Mouse (Mus musculus) kidney, embryonic 15.5 days (tissue): Measurements from ENCODE around the gene Pofut2. TPM values are rescaled to one million over a fixed set of nuclear protein-coding genes. Genes with fewer than 3 reads are reported as not detected.

Experiments
- ATAC-seq: fragments of 200-750 bp; cut with Nextera tagmentation; replicated peaks from 2 replicates; pipeline ENCODE4 v1.8.0; 2017; ENCODE audit warnings: moderate TSS enrichment; ENCODE audit not compliant: low FRiP score
- H3K27ac ChIP-seq: fragments of 300-500 bp; sonication (generic); 2 replicates; pipeline ENCODE4 v1.5.1; 2015; ENCODE audit warnings: mild to moderate bottlenecking, inconsistent platforms
- H3K27me3 ChIP-seq: fragments of 300-500 bp; sonication (generic); 2 replicates; pipeline ENCODE4 v1.6.1; 2015; ENCODE audit warnings: inconsistent platforms
- H3K36me3 ChIP-seq: fragments of 300-500 bp; sonication (generic); 2 replicates; pipeline ENCODE4 v1.6.1; 2015; ENCODE audit warnings: inconsistent platforms
- H3K4me1 ChIP-seq: fragments of 300-500 bp; sonication (generic); 2 replicates; pipeline ENCODE4 v1.6.1; 2015; ENCODE audit warnings: inconsistent platforms
- H3K4me2 ChIP-seq: fragments of 300-500 bp; sonication (generic); 2 replicates; pipeline ENCODE4 v1.6.1; 2015; ENCODE audit warnings: moderate library complexity, mild to moderate bottlenecking, inconsistent platforms
- H3K4me3 ChIP-seq: fragments of 300-500 bp; sonication (generic); replicated peaks from 2 replicates; pipeline ENCODE4 v1.5.1; 2015; ENCODE audit warnings: mild to moderate bottlenecking, inconsistent platforms
- H3K9ac ChIP-seq: fragments of 300-500 bp; sonication (generic); 2 replicates; pipeline ENCODE4 v1.6.1; 2015; ENCODE audit warnings: mild to moderate bottlenecking, inconsistent platforms
- H3K9me3 ChIP-seq: fragments of 300-500 bp; sonication (generic); replicated peaks from 2 replicates; pipeline ENCODE4 v1.6.1; 2016; ENCODE audit warnings: inconsistent platforms
- WGBS: fragments of 180-500 bp; shearing (Covaris S2); methylation state at CpG from one replicate; pipeline ENCODE4 v1.1.7; 2015; ENCODE audit warnings: mixed read lengths; 5-methylcytosine and 5-hydroxymethylcytosine counted together
- polyA plus RNA-seq: library from polyadenylated mRNA; unstranded; fragments of >200 nt; fragmentation: Nextera tagmentation; extraction: Ambion mirVana; gene quantifications from 2 replicates; pipeline ENCODE4 v1.2.1, GENCODE M21; 2015

The Pofut2 gene
- polyA plus RNA-seq, 1 experiment from 2014 or later, result 134 TPM

DNA sequence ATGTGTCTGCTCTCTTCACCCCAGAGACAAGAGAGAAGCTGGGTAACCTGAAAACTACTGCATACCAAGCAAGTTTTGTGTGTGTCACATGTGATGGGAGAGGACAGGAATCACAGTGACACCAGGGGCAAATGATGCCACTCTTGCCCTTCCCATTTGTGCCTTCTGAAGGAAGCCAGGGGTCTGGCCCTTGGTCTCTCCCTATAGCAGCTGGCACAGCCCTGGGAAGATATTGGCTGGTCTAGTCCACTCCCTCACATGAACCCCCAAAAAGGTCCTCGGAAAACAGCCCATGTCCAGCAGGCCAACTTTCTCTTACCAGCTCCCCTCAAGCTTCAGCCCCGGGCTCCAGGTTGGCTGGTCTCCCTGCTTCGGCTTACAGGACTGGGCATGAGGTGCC lies 45.3 kb downstream of the Pofut2 start:
- Histone ChIP-seq H3K36me3 (no peaks in the 10 kb centered on the region), H3K4me3 (no peak overlapping the region), H3K9me3 (no peaks in the 10 kb centered on the region), H3K9ac (no peak overlapping the region), H3K27me3 (no peaks in the 10 kb centered on the region), H3K4me2 (no peak overlapping the region), H3K27ac (peak overlapping the region; percentile 32; the same call in 1 of the 2 replicates), H3K4me1 (peaks cover 17% of the 10 kb centered on the region)
- 64% methylated on average over 3 of the region's 3 CpGs for WGBS
- ATAC-seq, result no peak

DNA sequence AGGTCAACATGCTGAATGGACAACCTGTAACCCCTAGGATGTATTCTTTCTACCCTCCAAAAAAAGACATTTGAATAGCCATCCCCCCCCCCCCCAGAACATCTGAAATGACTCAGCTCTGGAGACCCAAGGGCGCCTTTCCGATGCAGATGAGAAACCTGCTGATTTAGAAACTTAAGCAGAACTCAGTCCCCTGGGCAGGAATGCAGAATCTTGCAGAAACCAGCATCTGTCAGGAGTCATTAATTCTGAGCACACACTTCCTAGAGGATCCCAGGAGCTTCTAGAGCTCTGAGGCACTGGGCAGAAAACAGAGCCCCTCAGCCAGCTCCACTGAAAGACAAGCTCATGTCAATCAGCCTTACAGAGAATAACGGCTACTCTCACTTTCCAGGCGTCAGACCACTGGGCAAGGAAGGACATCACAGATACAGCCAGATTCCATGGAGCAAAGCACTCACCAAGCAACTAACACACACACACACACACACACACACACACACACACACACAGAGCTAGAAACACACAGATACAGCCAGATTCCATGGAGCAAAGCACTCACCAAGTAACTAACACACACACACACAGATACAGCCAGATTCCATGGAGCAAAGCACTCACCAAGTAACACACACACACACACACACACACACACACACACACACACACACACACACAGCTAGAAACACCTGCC lies 46.0 kb downstream of the Pofut2 start:
- Histone ChIP-seq H3K9ac (no peak overlapping the region), H3K27ac (0 out of 2 replicates have a peak overlapping the region, but pooled peaks have one; percentile 32)
- WGBS, result 30% methylated on average over 4 of the region's 4 CpGs

DNA sequence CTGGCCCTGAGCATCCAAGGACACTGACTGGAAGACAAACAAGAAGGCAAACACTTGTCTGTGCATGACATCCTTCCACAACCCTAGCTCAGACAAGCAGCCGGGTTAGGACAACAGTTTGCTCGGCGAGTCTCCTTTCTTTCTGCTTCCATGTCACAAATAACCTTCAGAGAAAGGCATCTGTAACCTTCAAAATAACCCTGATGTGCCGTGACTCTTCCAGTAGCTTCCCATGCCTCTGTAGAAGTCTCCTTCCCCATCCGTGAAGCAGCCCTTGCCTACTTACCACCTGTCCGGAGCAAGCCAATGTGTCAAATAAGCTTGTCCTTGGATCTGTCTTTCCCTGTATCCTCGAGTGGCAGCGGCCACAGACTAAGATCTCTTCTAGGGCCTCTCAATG lies 46.7 kb downstream of the Pofut2 start:
- no peaks in the 10 kb centered on the region for H3K9me3 ChIP-seq
- no peak overlapping the region for H3K4me3 ChIP-seq
- no peaks in the 10 kb centered on the region for H3K27me3 ChIP-seq
- peaks cover 17% of the 10 kb centered on the region for H3K4me1 ChIP-seq
- no peak overlapping the region for H3K4me2 ChIP-seq
- no peak overlapping the region for H3K9ac ChIP-seq
- WGBS, result 79% methylated on average over 8 of the region's 8 CpGs
- ATAC-seq, result no peak
- no peak overlapping the region for H3K27ac ChIP-seq
- peaks cover 5% of the 10 kb centered on the region; the same call in 1 of the 2 replicates for H3K36me3 ChIP-seq

More for the DNA sequence above, 46.0 kb downstream of the Pofut2 start:
- peak; percentile 66 for ATAC-seq
- Histone ChIP-seq H3K4me1 (peaks cover 17% of the 10 kb centered on the region), H3K9me3 (no peaks in the 10 kb centered on the region), H3K36me3 (no peaks in the 10 kb centered on the region), H3K4me3 (no peak overlapping the region), H3K4me2 (no peak overlapping the region), H3K27me3 (no peaks in the 10 kb centered on the region)

DNA sequence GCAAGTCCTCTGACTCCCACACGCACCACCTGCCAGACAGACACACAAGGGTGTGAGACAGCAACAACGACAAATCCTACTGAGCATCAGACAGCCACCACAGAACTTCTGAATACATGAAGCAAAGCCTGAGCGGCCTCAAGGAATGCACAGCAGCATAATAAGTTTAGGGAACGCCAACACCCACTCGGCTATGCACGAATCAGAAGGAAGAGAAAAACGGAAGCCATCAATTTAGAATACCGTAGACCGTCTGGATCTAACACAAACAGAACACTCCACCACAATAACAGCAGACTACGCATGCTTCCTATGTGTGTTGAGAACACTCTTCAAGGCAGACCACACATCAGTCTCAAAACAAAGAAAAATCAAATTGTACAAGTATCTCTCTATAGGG lies 50.0 kb downstream of the Pofut2 start:
- no peak overlapping the region for H3K9ac ChIP-seq
- no peaks in the 10 kb centered on the region for H3K27me3 ChIP-seq
- H3K4me2 ChIP-seq, result no peak overlapping the region
- H3K4me3 ChIP-seq, result no peak overlapping the region
- H3K36me3 ChIP-seq, result peaks cover 11% of the 10 kb centered on the region
- no peak overlapping the region for H3K27ac ChIP-seq
- no peak for ATAC-seq
- H3K9me3 ChIP-seq, result no peaks in the 10 kb centered on the region
- 45% methylated on average over 10 of the region's 10 CpGs for whole genome bisulfite sequencing
- H3K4me1 ChIP-seq, result peaks cover 17% of the 10 kb centered on the region

DNA sequence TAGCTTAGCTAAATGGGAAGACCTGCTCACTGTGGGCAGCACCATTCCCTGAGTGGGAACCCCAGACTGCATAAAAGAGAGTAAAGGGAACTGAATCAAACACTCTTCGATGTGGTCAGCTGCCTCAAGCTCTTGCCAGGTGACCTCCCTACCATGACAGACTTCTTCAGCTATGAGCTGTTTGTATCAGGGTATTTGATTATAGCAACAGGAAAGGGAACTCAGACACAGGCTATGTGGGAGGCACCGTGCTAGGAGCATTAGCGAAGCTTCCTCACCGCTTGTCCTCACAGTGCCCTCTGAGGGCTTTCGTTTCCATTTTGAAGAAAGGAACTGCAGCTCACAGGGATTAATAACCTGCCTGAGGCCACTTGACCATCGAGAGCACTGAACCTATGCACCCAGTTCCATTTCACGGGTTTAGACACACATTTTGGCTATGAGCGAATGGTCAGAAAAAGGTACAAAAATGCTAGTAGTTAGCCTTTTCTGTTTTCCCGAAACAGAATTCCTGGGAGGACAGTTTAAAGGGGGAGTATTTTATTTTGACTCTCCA lies 55.8 kb downstream of the Pofut2 start:
- 45% methylated on average over 9 of the region's 9 CpGs for WGBS
- no peaks in the 10 kb centered on the region for H3K27me3 ChIP-seq
- no peak overlapping the region for H3K9ac ChIP-seq
- peaks cover 8% of the 10 kb centered on the region; the same call in 1 of the 2 replicates for H3K4me1 ChIP-seq
- ATAC-seq, result no peak
- peaks cover 11% of the 10 kb centered on the region for H3K36me3 ChIP-seq
- H3K9me3 ChIP-seq, result no peaks in the 10 kb centered on the region
- H3K4me3 ChIP-seq, result no peak overlapping the region
- no peak overlapping the region for H3K27ac ChIP-seq
- no peak overlapping the region for H3K4me2 ChIP-seq

DNA sequence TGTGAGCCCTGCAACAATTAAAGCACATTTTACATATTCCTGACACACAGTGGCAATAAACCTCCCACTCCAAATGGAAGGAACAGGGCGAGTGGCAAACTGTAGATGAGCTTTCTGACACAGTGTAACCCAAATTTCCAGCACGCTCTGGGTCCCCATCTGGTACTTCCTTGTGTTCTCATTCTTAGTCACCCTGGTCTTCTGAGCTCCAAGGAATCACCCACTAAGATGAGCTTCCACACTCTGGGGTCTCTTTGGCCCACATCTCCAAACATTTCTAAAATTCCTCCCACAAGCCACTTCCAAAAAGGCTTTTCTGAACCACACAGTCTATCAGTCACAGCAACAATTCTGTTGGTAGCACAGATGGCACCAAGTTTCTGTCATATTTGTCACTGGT lies 56.7 kb downstream of the Pofut2 start:
- 80% methylated on average over 2 of the region's 2 CpGs for WGBS
- H3K27me3 ChIP-seq, result no peaks in the 10 kb centered on the region
- no peak overlapping the region for H3K9ac ChIP-seq
- H3K4me2 ChIP-seq, result no peak overlapping the region
- no peak overlapping the region for H3K27ac ChIP-seq
- no peak for ATAC-seq
- H3K4me1 ChIP-seq, result peaks cover 8% of the 10 kb centered on the region; the same call in 1 of the 2 replicates
- H3K4me3 ChIP-seq, result no peak overlapping the region
- H3K36me3 ChIP-seq, result peaks cover 7% of the 10 kb centered on the region; the same call in 1 of the 2 replicates
- no peaks in the 10 kb centered on the region for H3K9me3 ChIP-seq

Other genes starting within 250 kb of the Pofut2 start
- gene Slc19a1, start 227.0 kb upstream of the Pofut2 start, polyA plus RNA-seq, result 43.1 and 43.7 TPM in 2 replicates
- 195 and 206 TPM in 2 replicates for gene Col18a1, start 92.7 kb upstream of the Pofut2 start, polyA plus RNA-seq
- 6.4 and 6.9 TPM in 2 replicates for gene Adarb1, start 159.1 kb downstream of the Pofut2 start, polyA plus RNA-seq